Mouse (Mus musculus) CH12.LX (cell line): ENCODE results near the gene Slc19a2.

Experiments
- CHD2 ChIP-seq: IDR thresholded peaks from 2 replicates; pipeline ENCODE4 v1.6.1; 2011; ENCODE audit warnings: low read length, improper control_type of control experiment
- CTCF ChIP-seq, 2 experiments: IDR thresholded peaks in 1 of 2; conservative IDR thresholded peaks in 1 of 2; 2 replicates each; pipeline ENCODE4 v1.5.1; 2011 to 2012; ENCODE audit warnings: low read depth in 2 of 2, low read length in 2 of 2, improper control_type of control experiment in 1 of 2, inconsistent platforms in 1 of 2, mild to moderate bottlenecking in 1 of 2, moderate library complexity in 1 of 2
- EP300 ChIP-seq: IDR thresholded peaks from 2 replicates; pipeline ENCODE4 v1.6.1; 2011; ENCODE audit warnings: low read length, improper control_type of control experiment
- MAFK ChIP-seq: IDR thresholded peaks from 2 replicates; pipeline ENCODE4 v1.6.1; 2011; ENCODE audit warnings: low read length, improper control_type of control experiment; ENCODE audit not compliant: insufficient replicate concordance
- POLR2A ChIP-seq: IDR thresholded peaks from 2 replicates; pipeline ENCODE4 v1.6.1; 2011; ENCODE audit warnings: low read depth, mild to moderate bottlenecking, improper control_type of control experiment, low read length
- RCOR1 ChIP-seq: conservative IDR thresholded peaks from 2 replicates; pipeline ENCODE4 v1.6.1; 2012; ENCODE audit warnings: low read depth, mild to moderate bottlenecking, inconsistent platforms, low read length, improper control_type of control experiment
- SMC3 ChIP-seq: IDR thresholded peaks from 2 replicates; pipeline ENCODE4 v1.6.1; 2011; ENCODE audit warnings: low read depth, low read length, improper control_type of control experiment
- UBTF ChIP-seq: IDR thresholded peaks from 2 replicates; pipeline ENCODE4 v1.6.1; 2012; ENCODE audit warnings: low read depth, mild to moderate bottlenecking, inconsistent platforms, low read length, improper control_type of control experiment, moderate library complexity
- USF2 ChIP-seq: conservative IDR thresholded peaks from 2 replicates; pipeline ENCODE4 v1.6.1; 2011; ENCODE audit warnings: low read depth, low read length, improper control_type of control experiment
- ZNF384 ChIP-seq: IDR thresholded peaks from 2 replicates; pipeline ENCODE4 v1.6.1; 2012; ENCODE audit warnings: low read depth, low read length, improper control_type of control experiment, inconsistent platforms

DNA sequence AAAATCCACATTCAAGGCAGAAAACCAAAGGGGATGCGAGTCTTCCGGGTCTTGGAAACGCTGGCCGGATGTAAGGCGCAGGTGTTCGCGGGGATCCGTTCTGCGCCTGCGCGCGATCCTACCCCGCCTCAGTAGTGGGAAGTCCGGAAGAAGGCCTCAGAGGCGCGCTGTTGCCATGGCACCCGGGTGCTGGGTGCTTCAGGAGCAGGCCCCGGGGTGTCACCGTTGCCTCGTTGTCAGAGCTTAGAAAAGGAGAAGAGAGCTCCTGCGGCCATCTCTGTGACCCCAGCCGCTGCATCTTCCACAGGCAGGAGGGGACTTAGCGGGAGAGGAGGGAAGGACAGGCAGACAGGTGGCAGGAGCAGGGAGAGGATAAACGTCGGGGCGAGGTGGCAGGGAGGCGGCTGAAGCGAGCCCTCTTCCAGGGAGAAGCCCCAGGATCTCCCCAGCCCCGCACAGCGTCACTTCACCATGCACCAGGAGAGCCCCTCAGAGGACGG, 26.7 kb downstream of the Slc19a2 start, which contains the start of gene Ccdc181:
- no peak for TF ChIP-seq CTCF (conservative IDR thresholded peaks at IDR 0.05 in 1 of 2, IDR thresholded peaks at IDR 0.05 in 1 of 2; ENCODE audit: low read depth in 2 of 2, low read length in 2 of 2)
- no peak for TF ChIP-seq SMC3
- TF ChIP-seq UBTF: 0 out of 2 replicates have a peak, but pooled peaks have one; percentile 47
- no peak for TF ChIP-seq RCOR1
- TF ChIP-seq EP300: no peak
- TF ChIP-seq USF2: no peak
- TF ChIP-seq ZNF384: no peak
- no peak for TF ChIP-seq CHD2
- TF ChIP-seq MAFK: no peak
- peak; percentile 71 for TF ChIP-seq POLR2A
